Mouse (Mus musculus) small intestine, adult 2 months (tissue): ENCODE measurements around the gene Csrp3.

Experiments
- CTCF ChIP-seq: fragments of 200-500 bp; IDR thresholded peaks from 2 replicates; pipeline ENCODE4 v1.5.1; 2012; ENCODE audit warnings: low read depth, mild to moderate bottlenecking, control low read depth, inconsistent platforms, low read length, moderate library complexity, mixed read lengths; ENCODE audit not compliant: insufficient replicate concordance, insufficient read length; ENCODE audit errors: extremely low read depth
- POLR2A ChIP-seq: fragments of 200-500 bp; IDR thresholded peaks from 2 replicates; pipeline ENCODE4 v1.6.1; 2012; ENCODE audit warnings: low read depth, mild to moderate bottlenecking, control low read depth, inconsistent platforms, low read length, moderate library complexity

- no peak for TF ChIP-seq CTCF
- TF ChIP-seq POLR2A = no peak
Observed at GRCm38 (mm10) chr7:48847820-48848650, at the start of gene Csrp3.
